Mouse (Mus musculus) MEL (cell line): Measurements from ENCODE around the gene Gmds. TPM values are rescaled to one million over a fixed set of nuclear protein-coding genes. Genes with fewer than 3 reads are reported as not detected.

ENCODE experiments used
- DNase-seq: peaks from one replicate; pipeline ENCODE4 v3.0.0; 2011; ENCODE audit warnings: low read depth, low spot score
- H3K27ac ChIP-seq: 2 replicates; pipeline ENCODE4 v1.5.1; 2012; ENCODE audit warnings: low read depth, mild to moderate bottlenecking, control low read depth, low read length, moderate library complexity; ENCODE audit not compliant: control insufficient read depth
- H3K27me3 ChIP-seq, 2 experiments: fragments of 150-350 bp in 1 of 2; sonication (generic) in 1 of 2; 2 replicates each; pipeline ENCODE4 v1.6.1; 2012; ENCODE audit warnings: low read length in 2 of 2, mild to moderate bottlenecking in 2 of 2, improper control_type of control experiment in 1 of 2, moderate library complexity in 1 of 2; ENCODE audit not compliant: insufficient read depth in 2 of 2, control insufficient read depth in 1 of 2
- H3K36me3 ChIP-seq, 2 experiments: 2 replicates each; pipeline ENCODE4 v1.6.1; 2012 to 2014; ENCODE audit warnings: low read length in 2 of 2, improper control_type of control experiment in 1 of 2, inconsistent platforms in 1 of 2, mild to moderate bottlenecking in 1 of 2; ENCODE audit not compliant: insufficient read depth in 2 of 2, control insufficient read depth in 1 of 2
- H3K4me1 ChIP-seq, 2 experiments: fragments of 150-350 bp in 1 of 2; sonication (generic) in 1 of 2; 2 replicates each; pipeline ENCODE4 v1.6.1; 2012; ENCODE audit warnings: low read length in 2 of 2, improper control_type of control experiment in 1 of 2, mild to moderate bottlenecking in 1 of 2; ENCODE audit not compliant: insufficient read depth in 2 of 2, control insufficient read depth in 1 of 2
- H3K4me3 ChIP-seq, 2 experiments: fragments of 150-350 bp in 1 of 2; sonication (generic) in 1 of 2; 2 replicates each; pipeline ENCODE4 v1.5.1; 2012; ENCODE audit warnings: low read depth in 2 of 2, low read length in 2 of 2, mild to moderate bottlenecking in 2 of 2, moderate library complexity in 2 of 2, control low read depth in 1 of 2, improper control_type of control experiment in 1 of 2; ENCODE audit not compliant: control insufficient read depth in 1 of 2, insufficient read depth in 1 of 2
- H3K79me2 ChIP-seq: 2 replicates; pipeline ENCODE4 v1.6.1; 2012; ENCODE audit warnings: mild to moderate bottlenecking, low read length, moderate library complexity; ENCODE audit not compliant: control insufficient read depth, poor library complexity, insufficient read depth
- H3K9ac ChIP-seq: 2 replicates; pipeline ENCODE4 v1.6.1; 2012; ENCODE audit warnings: low read depth, mild to moderate bottlenecking, control low read depth, low read length, moderate library complexity; ENCODE audit not compliant: control insufficient read depth, poor library complexity, severe bottlenecking
- H3K9me3 ChIP-seq: fragments of 150-350 bp; sonication (generic); replicated peaks from 2 replicates; pipeline ENCODE4 v1.6.1; 2012; ENCODE audit warnings: mild to moderate bottlenecking, low read length, improper control_type of control experiment, moderate library complexity; ENCODE audit not compliant: insufficient read depth
- BHLHE40 ChIP-seq: IDR thresholded peaks from 2 replicates; pipeline ENCODE4 v1.6.1; 2012; ENCODE audit warnings: low read depth, mild to moderate bottlenecking, inconsistent platforms, low read length, improper control_type of control experiment, borderline replicate concordance
- E2F4 ChIP-seq: IDR thresholded peaks from 2 replicates; pipeline ENCODE4 v1.6.1; 2011; ENCODE audit warnings: low read depth, low read length, improper control_type of control experiment, borderline replicate concordance
- ETS1 ChIP-seq: IDR thresholded peaks from 2 replicates; pipeline ENCODE4 v1.6.1; 2012; ENCODE audit warnings: low read depth, mild to moderate bottlenecking, inconsistent platforms, low read length, improper control_type of control experiment, moderate library complexity
- GABPA ChIP-seq: IDR thresholded peaks from 2 replicates; pipeline ENCODE4 v1.6.1; 2012; ENCODE audit warnings: low read depth, mild to moderate bottlenecking, inconsistent platforms, low read length, improper control_type of control experiment, moderate library complexity
- GATA1 ChIP-seq: IDR thresholded peaks from 2 replicates; pipeline ENCODE4 v1.6.1; 2011; ENCODE audit warnings: low read depth, low read length, improper control_type of control experiment
- JUND ChIP-seq: IDR thresholded peaks from 2 replicates; pipeline ENCODE4 v1.6.1; 2011; ENCODE audit warnings: low read depth, mild to moderate bottlenecking, improper control_type of control experiment, low read length
- MAZ ChIP-seq: IDR thresholded peaks from 2 replicates; pipeline ENCODE4 v1.6.1; 2012; ENCODE audit warnings: low read depth, mild to moderate bottlenecking, inconsistent platforms, low read length, improper control_type of control experiment
- MEF2A ChIP-seq: IDR thresholded peaks from 2 replicates; pipeline ENCODE4 v1.6.1; 2014; ENCODE audit warnings: low read depth, mild to moderate bottlenecking, inconsistent platforms, low read length, improper control_type of control experiment; ENCODE audit not compliant: poor library complexity, insufficient replicate concordance, severe bottlenecking; ENCODE audit errors: extremely low read depth
- POLR2AphosphoS2 ChIP-seq: IDR thresholded peaks from 2 replicates; pipeline ENCODE4 v1.6.1; 2011; ENCODE audit warnings: low read length, improper control_type of control experiment
- RAD21 ChIP-seq: IDR thresholded peaks from 2 replicates; pipeline ENCODE4 v1.6.1; 2011; ENCODE audit warnings: mild to moderate bottlenecking, low read depth, low read length, improper control_type of control experiment
- TAL1 ChIP-seq: IDR thresholded peaks from 2 replicates; pipeline ENCODE4 v1.6.1; 2012; ENCODE audit warnings: mild to moderate bottlenecking, inconsistent platforms, low read length, moderate library complexity, mixed read lengths
- TCF12 ChIP-seq: IDR thresholded peaks from 2 replicates; pipeline ENCODE4 v1.6.1; 2014; ENCODE audit warnings: low read depth, mild to moderate bottlenecking, inconsistent platforms, low read length, improper control_type of control experiment, moderate library complexity
- USF1 ChIP-seq: IDR thresholded peaks from 2 replicates; pipeline ENCODE4 v1.6.1; 2014; ENCODE audit warnings: low read depth, mild to moderate bottlenecking, inconsistent platforms, low read length, improper control_type of control experiment, moderate library complexity
- USF2 ChIP-seq, 2 experiments: IDR thresholded peaks; 2 replicates each; pipeline ENCODE4 v1.6.1; 2011 to 2012; ENCODE audit warnings: improper control_type of control experiment in 2 of 2, low read length in 2 of 2, borderline replicate concordance in 1 of 2, inconsistent platforms in 1 of 2, low read depth in 1 of 2, mild to moderate bottlenecking in 1 of 2; ENCODE audit not compliant: insufficient read depth in 1 of 2
- ZC3H11A ChIP-seq: IDR thresholded peaks from 2 replicates; pipeline ENCODE4 v1.6.1; 2012; ENCODE audit warnings: low read depth, mild to moderate bottlenecking, inconsistent platforms, low read length, improper control_type of control experiment
- ZMIZ1 ChIP-seq: IDR thresholded peaks from 2 replicates; pipeline ENCODE4 v1.6.1; 2012; ENCODE audit warnings: low read depth, mild to moderate bottlenecking, inconsistent platforms, low read length, improper control_type of control experiment, moderate library complexity
- polyA plus RNA-seq, 2 experiments: library from polyadenylated mRNA; stranded (reverse) in 1 of 2; unstranded in 1 of 2; fragments of >175 nt in 1 of 2; fragments of >200 nt in 1 of 2; gene quantifications; 2 replicates each; pipeline versions ENCODE4 v1.2.1 to v1.2.4; 2012; ENCODE audit warnings: low replicate concordance in 2 of 2, low read depth in 1 of 2; ENCODE audit not compliant: insufficient read length in 2 of 2, insufficient read depth in 1 of 2, missing spikeins in 1 of 2
- total RNA-seq: library from RNA; depleted of rRNA; stranded (reverse); fragments of 300-350 nt; gene quantifications from 2 replicates; pipeline ENCODE4 v1.2.3, GENCODE M21; 2012

Gene Gmds
- total and polyA plus RNA-seq, 3 experiments: 17.4 to 32.2 TPM; not detected in 1

GRCm38 (mm10) chr13:32268284-32268683 lies 70.3 kb downstream of the Gmds start (continued):
- TF ChIP-seq BHLHE40 (no peak), ZMIZ1 (no peak)

- no peaks in the 10 kb centered on the region for H3K79me2 ChIP-seq
- TF ChIP-seq MEF2A: no peak
- TF ChIP-seq MAZ: no peak
- no peak for TF ChIP-seq TAL1
- TF ChIP-seq ZMIZ1: no peak
- TF ChIP-seq JUND: no peak
- no peak for TF ChIP-seq GATA1
- no peak for TF ChIP-seq ZC3H11A
- no peak for TF ChIP-seq TCF12
- no peak for TF ChIP-seq E2F4
- no peak for TF ChIP-seq USF1
- no peak for TF ChIP-seq ETS1
- TF ChIP-seq USF2 (IDR thresholded peaks at IDR 0.05; ENCODE audit: borderline replicate concordance in 1 of 2, insufficient read depth in 1 of 2, low read depth in 1 of 2, low read length in 2 of 2): no peak
- no peak for TF ChIP-seq POLR2AphosphoS2
- no peak for TF ChIP-seq RAD21
- TF ChIP-seq GABPA: no peak
- H3K27me3 ChIP-seq: no peaks in the 10 kb centered on the region
- no peak overlapping the region for H3K27ac ChIP-seq
- peaks cover 0 to 10% of the 10 kb centered on the region in 2 experiments; a peak in 2 of 4 replicates for H3K36me3 ChIP-seq
- no peak for DNase-seq
- no peak overlapping the region for H3K9ac ChIP-seq
- H3K9me3 ChIP-seq: no peaks in the 10 kb centered on the region
- H3K4me3 ChIP-seq: no peak overlapping the region
- H3K4me1 ChIP-seq: peaks cover 2 to 3% of the 10 kb centered on the region in 2 experiments; a peak in 3 of 4 replicates
Observed at GRCm38 (mm10) chr13:32267184-32267775, 71.3 kb downstream of the Gmds start.

DNA sequence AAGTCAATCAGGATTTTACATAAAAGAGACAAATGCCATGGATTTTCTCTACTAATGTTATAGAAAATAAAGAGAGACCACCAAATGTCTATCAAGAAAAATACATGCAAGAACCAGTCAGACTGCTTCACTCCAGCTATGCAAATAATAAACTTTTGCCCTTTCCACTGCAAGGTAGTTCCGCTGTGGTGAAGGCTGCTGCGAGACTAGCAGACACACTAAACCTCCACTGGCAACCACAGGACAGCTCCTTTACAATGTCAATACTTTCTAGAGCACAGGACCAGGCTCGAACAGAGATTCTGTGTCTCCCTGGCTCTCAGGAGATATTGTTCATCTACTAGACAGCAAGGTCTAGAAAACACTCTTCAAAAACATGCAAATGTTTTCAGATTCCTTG lies 71.8 kb downstream of the Gmds start:
- H3K27me3 ChIP-seq: no peaks in the 10 kb centered on the region
- no peaks in the 10 kb centered on the region for H3K9me3 ChIP-seq
- peaks cover 0 to 10% of the 10 kb centered on the region in 2 experiments; a peak in 2 of 4 replicates for H3K36me3 ChIP-seq
- no peak overlapping the region for H3K4me3 ChIP-seq
- no peak overlapping the region for H3K9ac ChIP-seq
- TF ChIP-seq GATA1 (no peak), JUND (no peak)
- TF ChIP-seq, all 39 proteins: peak for 0
- H3K79me2 ChIP-seq: no peaks in the 10 kb centered on the region
- no peak overlapping the region for H3K27ac ChIP-seq
- DNase-seq: no peak
- H3K4me1 ChIP-seq: peaks cover 2 to 3% of the 10 kb centered on the region in 2 experiments; a peak in 3 of 4 replicates
